Mouse (Mus musculus) adrenal gland, postnatal 36 days (tissue): ENCODE measurements at regions not wholly inside any gene's neighbourhood (a gene's known extent, or its start where the extent isn't known, plus 50 kb on each side); places are given as distances from the start of the nearest gene placed in this dataset.

Experiments
- DNase-seq, 2 experiments: peaks; one replicate each; pipeline ENCODE4 v3.0.0; 2021; ENCODE audit warnings: mixed read lengths in 1 of 2

GRCm38 (mm10) chr6:140172716-140173115 lies 131.5 kb upstream of the Plcz1 start:
- no peak for DNase-seq

- DNase-seq: no peak
Measured at GRCm38 (mm10) chr6:140169836-140170235, 128.6 kb upstream of the Plcz1 start.

- DNase-seq: no peak
Measured at GRCm38 (mm10) chr6:140167182-140167581, 125.9 kb upstream of the Plcz1 start.

- DNase-seq: no peak
Measured at GRCm38 (mm10) chr6:140162729-140163128, 121.5 kb upstream of the Plcz1 start.

- no peak for DNase-seq
Measured at GRCm38 (mm10) chr6:140161482-140161881, 120.2 kb upstream of the Plcz1 start.

- DNase-seq: no peak
Measured at GRCm38 (mm10) chr6:140160946-140161345, 119.7 kb upstream of the Plcz1 start.

GRCm38 (mm10) chr6:140158986-140159385 lies 117.7 kb upstream of the Plcz1 start:
- DNase-seq: no peak

- no peak for DNase-seq
Measured at GRCm38 (mm10) chr6:140157375-140157774, 116.1 kb upstream of the Plcz1 start.

- DNase-seq: no peak
Measured at GRCm38 (mm10) chr6:140152418-140153176, 111.3 kb upstream of the Plcz1 start.

- DNase-seq: no peak
Measured at GRCm38 (mm10) chr6:140148628-140149245, 107.5 kb upstream of the Plcz1 start.

- DNase-seq: no peak
Measured at GRCm38 (mm10) chr6:140148138-140148537, 106.9 kb upstream of the Plcz1 start.

- DNase-seq: peak; percentile 67
Measured at GRCm38 (mm10) chr6:140147711-140148110, 106.5 kb upstream of the Plcz1 start.

- no peak for DNase-seq
Measured at GRCm38 (mm10) chr6:140133734-140134133, 92.5 kb upstream of the Plcz1 start.

- no peak for DNase-seq
Measured at GRCm38 (mm10) chr6:140126645-140127044, 85.4 kb upstream of the Plcz1 start.

- no peak for DNase-seq
Measured at GRCm38 (mm10) chr6:140114024-140114423, 72.8 kb upstream of the Plcz1 start.

GRCm38 (mm10) chr6:140112054-140112453 lies 70.8 kb upstream of the Plcz1 start:
- DNase-seq: no peak

- DNase-seq: no peak
Measured at GRCm38 (mm10) chr6:140108083-140108482, 66.8 kb upstream of the Plcz1 start.

- no peak for DNase-seq
Measured at GRCm38 (mm10) chr6:140107628-140108027, 66.4 kb upstream of the Plcz1 start.

- peak in 1 of 2 experiments; percentile 5 for DNase-seq
Measured at GRCm38 (mm10) chr6:140106141-140106540, 64.9 kb upstream of the Plcz1 start.

- no peak for DNase-seq
Measured at GRCm38 (mm10) chr6:140102043-140102442, 60.8 kb upstream of the Plcz1 start.

- DNase-seq: no peak
Measured at GRCm38 (mm10) chr6:140095416-140095815, 54.2 kb upstream of the Plcz1 start.
